Mouse (Mus musculus) E14TG2a.4 (cell line): ENCODE results near the gene Plekhm3.

Experiments
- CTCF ChIP-seq: conservative IDR thresholded peaks from 2 replicates; pipeline ENCODE4 v1.5.1; 2014; ENCODE audit warnings: low read length
- POU5F1 ChIP-seq: IDR thresholded peaks from 2 replicates; pipeline ENCODE4 v1.6.1; 2014; ENCODE audit warnings: low read length, borderline replicate concordance

DNA sequence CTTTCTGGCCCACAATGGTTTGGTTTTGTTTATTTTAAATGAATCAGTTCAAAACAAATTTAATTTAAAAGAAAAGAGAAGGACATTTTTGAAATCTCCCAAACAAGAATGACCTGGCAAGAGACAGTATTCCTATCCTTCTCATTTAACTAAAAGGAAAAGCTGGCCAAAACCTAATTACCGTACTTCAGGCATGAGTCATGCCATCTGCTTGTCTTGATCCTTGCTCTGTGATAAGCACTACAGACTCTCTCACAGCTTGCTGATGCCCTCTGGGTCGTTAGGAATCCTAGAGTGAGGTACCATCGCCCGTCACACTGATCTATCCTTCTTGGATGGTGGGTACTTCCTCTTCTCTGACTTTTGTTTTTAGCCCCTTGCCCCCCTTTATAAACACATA is 36.6 kb upstream of the Plekhm3 start:
- no peak for TF ChIP-seq CTCF
- no peak for TF ChIP-seq POU5F1
